Mouse (Mus musculus) 416B (cell line): ENCODE data around the gene Pde6g.
A peak's percentile ranks its signal among the peaks of the same experiment; 100 is the strongest.

Experiments used
- DNase-seq: peaks from one replicate; pipeline ENCODE4 v3.0.0; 2011; ENCODE audit warnings: low read depth

Gene Pde6g

GRCm38 (mm10) chr11:120467051-120467735, 13.9 kb upstream of the Pde6g start, which contains the start of gene Arl16:
Gene Arl16 (minus strand): TSS chr11:120467607.
- peak; percentile 98 for DNase-seq

DNA sequence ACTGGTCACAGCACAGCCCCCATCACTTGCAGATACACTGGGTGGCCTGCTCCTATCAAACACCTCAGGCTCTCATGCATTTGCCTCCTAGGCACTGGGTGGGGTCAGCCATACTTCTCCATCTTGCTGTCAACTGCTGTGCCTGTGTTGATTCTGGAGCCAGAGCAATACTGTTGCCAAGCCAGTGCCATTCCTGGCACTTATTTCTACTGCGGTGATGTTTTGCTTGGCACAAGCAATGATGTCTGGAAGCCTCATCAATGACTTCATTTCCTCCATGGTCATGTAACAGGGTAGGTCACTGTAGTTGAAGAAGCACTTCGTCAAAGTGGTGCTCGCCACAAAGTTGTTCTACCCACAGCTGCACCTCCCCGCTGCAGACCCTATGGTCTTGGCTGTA, 12.2 kb upstream of the Pde6g start:
- no peak for DNase-seq

GRCm38 (mm10) chr11:120464365-120464764, 11.1 kb upstream of the Pde6g start:
- DNase-seq, result no peak

GRCm38 (mm10) chr11:120463536-120463935, 10.2 kb upstream of the Pde6g start:
- DNase-seq, result no peak

GRCm38 (mm10) chr11:120458847-120459597, 5.7 kb upstream of the Pde6g start:
- DNase-seq, result peak; percentile 68

DNA sequence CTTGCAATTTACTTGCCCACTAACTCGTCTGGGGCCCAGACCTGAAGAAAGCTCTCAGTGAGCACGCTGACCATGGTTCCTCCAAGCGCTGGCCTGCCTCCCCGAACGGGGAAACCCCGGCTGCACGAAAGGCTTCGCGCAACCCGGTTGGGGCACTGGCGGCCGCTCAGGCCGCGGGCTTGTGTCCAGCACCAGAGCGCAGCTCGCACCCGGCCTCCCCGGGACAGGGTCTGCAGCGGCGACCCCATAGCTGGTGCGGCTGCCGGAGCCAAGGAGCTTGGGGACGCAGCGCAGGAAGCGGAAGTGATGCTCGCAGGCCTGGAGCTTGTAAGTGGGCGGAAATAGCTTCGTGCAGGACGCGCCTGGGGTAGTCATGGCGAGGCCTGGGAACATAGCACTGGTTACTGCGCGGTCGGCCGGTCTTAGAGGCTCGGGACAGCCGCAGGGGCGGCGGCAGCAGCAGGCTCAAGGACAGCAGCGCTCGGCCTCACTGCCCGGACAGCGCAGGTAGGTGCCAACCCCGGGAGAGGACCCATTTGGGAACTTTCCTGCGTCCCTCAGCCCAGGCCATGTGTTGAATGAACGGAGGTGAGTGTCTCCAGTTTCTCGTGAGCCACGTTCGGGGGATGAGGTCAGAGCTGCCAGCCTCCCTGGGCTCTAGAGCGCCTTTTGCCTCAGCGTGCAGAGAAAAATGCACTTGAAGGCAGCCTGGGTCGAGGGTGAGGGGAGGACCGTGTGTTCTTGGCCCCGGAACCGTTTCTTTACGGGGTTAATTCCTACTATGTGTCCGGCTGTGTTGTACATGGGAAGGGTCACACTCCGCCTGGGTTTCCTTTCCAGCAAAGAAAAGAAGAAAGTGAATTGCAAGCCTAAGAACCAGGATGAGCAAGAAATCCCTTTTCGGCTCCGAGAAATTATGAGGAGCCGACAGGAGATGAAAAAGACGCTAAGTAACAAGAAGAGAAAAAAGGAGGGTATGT, 4.8 kb upstream of the Pde6g start, which contains the start of the genes Oxld1 and Ccdc137:
TSS of gene Oxld1 (minus strand) at position 297 of the 980 bp plus-strand sequence.
TSS of gene Ccdc137 (plus strand) at position 344 of the 980 bp plus-strand sequence.
- DNase-seq, result peak; percentile 92

- DNase-seq, result no peak
These were observed 4.1 kb upstream of the Pde6g start for GRCm38 (mm10) chr11:120457370-120457769.

- DNase-seq, result no peak
These were observed 2.1 kb upstream of the Pde6g start for GRCm38 (mm10) chr11:120455413-120455812.

DNA sequence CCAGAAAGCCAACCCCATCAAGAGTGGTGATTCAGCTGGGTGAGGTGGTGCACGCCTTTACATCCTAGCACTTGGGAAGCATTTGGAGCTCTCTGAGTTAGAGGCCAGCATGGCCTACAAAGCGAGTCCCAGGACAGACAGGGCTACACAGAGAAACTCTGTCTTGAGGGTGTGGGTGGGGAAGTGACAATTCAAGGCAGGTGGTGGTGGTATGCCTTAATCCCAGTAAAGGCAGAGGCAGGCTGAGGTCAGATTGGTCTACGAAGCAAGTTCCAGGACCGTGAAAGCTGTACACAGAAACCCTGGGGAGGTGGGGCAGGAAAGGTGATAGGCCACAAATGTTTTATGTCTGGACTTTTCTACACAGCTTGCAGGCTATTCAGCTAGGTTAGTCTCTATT, 1.7 kb upstream of the Pde6g start:
- DNase-seq, result no peak

GRCm38 (mm10) chr11:120452246-120452645, 1.1 kb downstream of the Pde6g start:
- DNase-seq, result no peak

DNA sequence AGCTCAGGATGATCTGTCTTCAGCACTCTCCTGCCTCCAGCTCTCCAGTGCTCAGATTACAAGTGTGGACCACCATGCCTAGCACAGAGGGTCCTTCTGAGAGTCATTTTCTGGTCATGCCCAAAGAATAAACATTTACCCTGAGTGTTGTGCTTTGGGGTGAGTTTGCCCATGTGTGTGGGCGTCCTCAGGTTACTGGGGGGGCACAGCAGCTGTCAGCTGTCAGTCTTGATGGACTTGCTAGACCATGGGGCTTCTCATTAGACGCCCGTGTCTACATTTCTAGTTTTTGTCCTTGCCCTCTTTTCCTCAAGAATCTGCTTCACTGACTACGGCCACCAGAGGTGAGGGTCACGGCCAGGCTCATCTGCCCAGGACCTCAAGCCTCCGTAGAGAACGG, 6.1 kb downstream of the Pde6g start:
- no peak for DNase-seq

DNA sequence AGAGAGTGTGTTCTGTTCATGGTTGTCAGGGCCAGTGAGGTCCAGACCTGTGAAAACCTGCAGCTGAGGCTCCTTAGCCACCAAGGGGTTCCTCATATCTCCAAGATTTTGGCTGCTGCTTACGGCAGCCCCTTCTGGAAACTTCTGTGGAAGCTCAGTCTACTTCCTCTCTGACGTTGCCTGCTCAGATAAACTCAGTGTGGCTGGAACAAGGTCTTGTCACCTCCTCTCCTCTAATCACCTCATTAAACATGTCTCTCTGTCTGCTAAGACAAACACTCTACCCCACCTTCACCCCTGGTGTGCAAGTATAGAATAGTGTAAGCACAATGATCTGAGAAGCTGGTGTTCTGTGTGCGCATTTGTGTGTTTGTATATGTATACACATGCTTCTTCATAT, 7.8 kb downstream of the Pde6g start:
- no peak for DNase-seq

GRCm38 (mm10) chr11:120444106-120444505, 9.2 kb downstream of the Pde6g start:
- DNase-seq, result no peak

GRCm38 (mm10) chr11:120442765-120443280, 10.5 kb downstream of the Pde6g start:
- no peak for DNase-seq

GRCm38 (mm10) chr11:120442344-120442743, 11.0 kb downstream of the Pde6g start, which contains the start of gene Tspan10:
Gene Tspan10 (plus strand): TSS chr11:120442644.
- no peak for DNase-seq

GRCm38 (mm10) chr11:120437857-120438385, 15.4 kb downstream of the Pde6g start:
- no peak for DNase-seq

DNA sequence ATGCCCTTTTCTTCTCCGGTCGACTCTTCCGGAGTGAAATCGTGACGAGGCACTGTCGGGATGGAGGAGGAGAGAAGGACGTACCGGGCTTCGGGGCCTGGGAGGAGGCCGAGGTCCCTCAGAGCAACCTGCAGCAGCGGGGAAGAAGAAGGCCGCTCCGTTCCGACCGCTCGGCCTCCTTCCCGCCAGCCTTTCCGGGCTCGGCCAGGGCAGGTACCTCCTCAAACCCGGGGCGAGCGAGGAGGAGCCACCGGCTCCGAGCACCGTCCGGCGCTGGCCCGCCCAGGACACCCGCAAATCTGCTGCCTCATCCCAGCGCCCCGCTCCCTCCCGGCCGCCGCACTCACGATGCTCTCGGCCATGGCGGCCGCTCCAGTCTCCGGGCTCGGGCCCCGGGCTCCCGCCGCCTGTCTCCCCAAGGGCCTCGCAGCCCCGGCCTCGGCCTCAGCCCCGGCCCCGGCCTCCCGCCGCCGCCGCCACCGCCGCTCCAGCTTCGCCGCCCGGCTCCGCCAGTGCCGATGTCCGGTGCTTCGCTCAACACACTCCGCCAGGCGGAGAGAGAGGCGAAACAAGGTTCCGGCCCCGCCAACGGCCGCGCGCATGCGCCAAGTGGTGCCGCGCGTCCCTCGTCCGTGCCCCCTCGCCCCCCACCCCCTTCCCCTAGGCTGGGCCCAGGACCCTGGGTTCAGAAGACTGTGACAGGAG, 16.0 kb downstream of the Pde6g start, which contains the start of gene Nploc4:
TSS of gene Nploc4 (minus strand) at position 557 of the 705 bp plus-strand sequence.
- peak; percentile 81 for DNase-seq

DNA sequence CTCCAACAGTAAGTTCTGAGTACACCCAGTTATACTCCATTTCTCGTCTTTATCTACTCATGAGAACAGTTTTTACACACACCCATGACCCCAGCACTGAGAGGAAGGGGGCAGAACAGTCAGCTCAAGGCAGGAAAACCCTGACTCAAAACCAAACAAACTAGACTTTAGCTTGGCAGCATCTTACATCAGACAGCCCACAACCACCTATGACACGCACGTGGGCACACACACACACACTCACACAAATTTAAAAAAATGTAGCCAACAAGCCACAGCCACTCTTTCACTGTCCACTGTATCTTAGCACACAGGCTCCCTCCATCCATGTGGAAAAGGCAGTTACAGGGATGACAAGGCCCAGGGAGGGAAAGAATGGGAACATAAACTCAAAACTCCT, 26.6 kb downstream of the Pde6g start:
- DNase-seq, result peak; percentile 65

- DNase-seq, result peak; percentile 75
These were observed 29.6 kb downstream of the Pde6g start for GRCm38 (mm10) chr11:120423569-120424295.
